Mouse (Mus musculus): Measurements from ENCODE around the gene Agtr1b. TPM values are rescaled to one million over a fixed set of nuclear protein-coding genes. Genes with fewer than 3 reads are reported as not detected.

Gene Agtr1b
- polyA plus RNA-seq, 1 experiment from 2014 or later: 0.12 TPM

Other genes starting within 250 kb of the Agtr1b start
- 57.2 and 58.5 TPM in 2 replicates for gene Gyg, start 211.9 kb downstream of the Agtr1b start, polyA plus RNA-seq (2014; fragmentation: Nextera tagmentation; extraction: Ambion mirVana)
- gene Cpa3, start 125.0 kb downstream of the Agtr1b start, polyA plus RNA-seq (2014; fragmentation: Nextera tagmentation; extraction: Ambion mirVana): 2.3 and 3.6 TPM in 2 replicates
- not detected in 2 replicates for gene Cpb1, start 91.4 kb downstream of the Agtr1b start, polyA plus RNA-seq (2014; fragmentation: Nextera tagmentation; extraction: Ambion mirVana)

Measured in liver, embryonic 11.5 days (tissue).